Mouse (Mus musculus) granulocyte monocyte progenitor cell, adult 5-6 weeks (primary cell): ENCODE data around the gene Dmp1. TPM values are rescaled to one million over a fixed set of nuclear protein-coding genes. Genes with fewer than 3 reads are reported as not detected.

Experiments used
- ATAC-seq: replicated peaks from 2 replicates; pipeline ENCODE4 v1.8.0; 2016; ENCODE audit warnings: mild to moderate bottlenecking, moderate TSS enrichment, inconsistent platforms; ENCODE audit not compliant: poor library complexity, severe bottlenecking
- total RNA-seq, 2 experiments: library from RNA; stranded (forward) in 1 of 2; stranded (reverse) in 1 of 2; fragments of 200-712, 200-1000 nt in 1 of 2; fragments of >200 nt in 1 of 2; fragmentation: Nextera tagmentation in 1 of 2; gene quantifications; 2 replicates each; pipeline ENCODE4 v1.2.3; 2014 to 2017

The Dmp1 gene
- total RNA-seq, 2 experiments from 2014 or later = not detected

- no peak for ATAC-seq
These were observed 54.2 kb downstream of the Dmp1 start for GRCm38 (mm10) chr5:104256585-104256984.

- ATAC-seq = no peak
These were observed 59.6 kb downstream of the Dmp1 start for GRCm38 (mm10) chr5:104261908-104262461.

- no peak for ATAC-seq
These were observed 60.8 kb downstream of the Dmp1 start for GRCm38 (mm10) chr5:104263014-104263776.

Other genes starting within 250 kb of the Dmp1 start
- gene Hsd17b13, start 225.2 kb upstream of the Dmp1 start, total RNA-seq (2014; fragmentation: Nextera tagmentation) = not detected in 2 replicates
- not detected in 2 replicates for gene Hsd17b13, start 225.2 kb upstream of the Dmp1 start, total RNA-seq (2017)
- 63.1 and 79.0 TPM in 2 replicates for gene Hsd17b11, start 180.7 kb upstream of the Dmp1 start, total RNA-seq (2014; fragmentation: Nextera tagmentation)
- gene Hsd17b11, start 180.7 kb upstream of the Dmp1 start, total RNA-seq (2017) = 79.8 and 93.7 TPM in 2 replicates
- gene Nudt9, start 156.3 kb upstream of the Dmp1 start, total RNA-seq (2014; fragmentation: Nextera tagmentation) = 21.3 and 32.5 TPM in 2 replicates
- 37.4 and 43.8 TPM in 2 replicates for gene Nudt9, start 156.3 kb upstream of the Dmp1 start, total RNA-seq (2017)
- gene Gm17660, start 125.0 kb upstream of the Dmp1 start, total RNA-seq (2014; fragmentation: Nextera tagmentation) = not detected in 2 replicates
- not detected in 2 replicates for gene Gm17660, start 125.0 kb upstream of the Dmp1 start, total RNA-seq (2017)
- gene Sparcl1, start 88.9 kb upstream of the Dmp1 start, total RNA-seq (2014; fragmentation: Nextera tagmentation) = not detected in 2 replicates
- gene Sparcl1, start 88.9 kb upstream of the Dmp1 start, total RNA-seq (2017) = not detected in 2 replicates
- not detected in 2 replicates for gene Dspp, start 31.9 kb upstream of the Dmp1 start, total RNA-seq (2014; fragmentation: Nextera tagmentation)
- gene Dspp, start 31.9 kb upstream of the Dmp1 start, total RNA-seq (2017) = not detected in 2 replicates
- gene Ibsp, start 96.6 kb downstream of the Dmp1 start, total RNA-seq (2014; fragmentation: Nextera tagmentation) = not detected in 2 replicates
- gene Ibsp, start 96.6 kb downstream of the Dmp1 start, total RNA-seq (2017) = 1.0 TPM in 1 of 2 replicates, not detected in the other
- gene Mepe, start 122.7 kb downstream of the Dmp1 start, total RNA-seq (2014; fragmentation: Nextera tagmentation) = not detected in 2 replicates
- not detected in 2 replicates for gene Mepe, start 122.7 kb downstream of the Dmp1 start, total RNA-seq (2017)
- 3.7 and 6.6 TPM in 2 replicates for gene Spp1, start 232.5 kb downstream of the Dmp1 start, total RNA-seq (2014; fragmentation: Nextera tagmentation)
- gene Spp1, start 232.5 kb downstream of the Dmp1 start, total RNA-seq (2017) = 2.3 and 14.9 TPM in 2 replicates